10 mouse cellular contexts compared by ENCODE assay signal in genomic region chr9:107936831-107937230, GRCm38 (mm10). TPM values are rescaled to one million over a fixed set of nuclear protein-coding genes. Genes with fewer than 3 reads are reported as not detected.
DNase-seq lines count a peak whose midpoint lies in the region; ATAC-seq and TF ChIP-seq lines count a peak whose summit lies in the region.
"Had no signal": no experiment of that assay in that cellular context is flagged by ENCODE, and none has a peak within 500 bp of the region (broad histone marks: within the 10 kb centered on the region; RNA-seq: fewer than 3 reads in every experiment).

No protein-coding gene starts in this region.

- no peak for DNase-seq in heart, adult 9 months (ENCODE audit: low spot score in 2 of 2)
- DNase-seq in hindbrain, embryonic 11.5 days (ENCODE audit: low spot score): no peak
- peak; percentile 14 for DNase-seq in midbrain, embryonic 14.5 days
- no peak for DNase-seq in layer of hippocampus, adult 9-11 months
- DNase-seq in adipocyte (ENCODE audit: low spot score): no peak
- DNase-seq in thymus, postnatal 25 days: no peak
- DNase-seq: heart, postnatal 4 days had no signal

- peak overlapping the region; percentile 88; the same call in 1 of the 2 replicates for H3K4me2 ChIP-seq in heart, embryonic 15.5 days
- peak overlapping the region; percentile 69 for H3K4me2 ChIP-seq in hindbrain, embryonic 11.5 days (replicated peaks; ENCODE audit: low read depth, low read length)
- H3K4me2 ChIP-seq in midbrain, embryonic 14.5 days (ENCODE audit: low read length): peak overlapping the region; percentile 86

- no peak for TF ChIP-seq POLR2A in cortical plate, adult 2 months (IDR thresholded peaks at IDR 0.05; ENCODE audit: extremely low read depth, insufficient read depth, low read length)

- no peak overlapping the region for H3K27ac ChIP-seq in heart, embryonic 15.5 days
- peak overlapping the region; percentile 80 for H3K27ac ChIP-seq in cortical plate, adult 2 months (ENCODE audit: insufficient read depth, low read length)
- H3K27ac ChIP-seq in hindbrain, embryonic 11.5 days (ENCODE audit: low read depth, low read length): no peak overlapping the region
- no peak overlapping the region for H3K27ac ChIP-seq in midbrain, embryonic 14.5 days (replicated peaks; ENCODE audit: low read depth, low read length)

- TF ChIP-seq CTCF in cortical plate, adult 2 months (IDR thresholded peaks at IDR 0.05; ENCODE audit: extremely low read depth, insufficient read depth, low read length): no peak

- H3K4me3 ChIP-seq in heart, embryonic 15.5 days: no peak overlapping the region
- H3K4me3 ChIP-seq in cortical plate, adult 2 months (ENCODE audit: insufficient read depth, low read length): peak overlapping the region; percentile 87
- H3K4me3 ChIP-seq in hindbrain, embryonic 11.5 days (ENCODE audit: low read depth, low read length): peak overlapping the region; percentile 41
- peak overlapping the region; percentile 50 for H3K4me3 ChIP-seq in midbrain, embryonic 14.5 days (replicated peaks; ENCODE audit: low read depth, low read length)

- H3K9me3 ChIP-seq in heart, embryonic 15.5 days (replicated peaks): no peaks in the 10 kb centered on the region
- H3K9me3 ChIP-seq in hindbrain, embryonic 11.5 days (ENCODE audit: control insufficient read depth, low read length): no peaks in the 10 kb centered on the region
- no peaks in the 10 kb centered on the region for H3K9me3 ChIP-seq in midbrain, embryonic 14.5 days (ENCODE audit: control insufficient read depth, low read length)

- H3K9ac ChIP-seq in heart, embryonic 15.5 days: no peak overlapping the region
- H3K9ac ChIP-seq in hindbrain, embryonic 11.5 days (ENCODE audit: low read depth, low read length): peak overlapping the region; percentile 52; the same call in 1 of the 2 replicates
- H3K9ac ChIP-seq in midbrain, embryonic 14.5 days (replicated peaks; ENCODE audit: low read length): peak overlapping the region; percentile 66; the same call in 1 of the 2 replicates

- ATAC-seq in heart, embryonic 15.5 days (replicated peaks; ENCODE audit: insufficient number of reproducible peaks, insufficient read depth, low FRiP score, low read depth): no peak
- ATAC-seq in hindbrain, embryonic 11.5 days (ENCODE audit: low FRiP score): no peak
- no peak for ATAC-seq in midbrain, embryonic 14.5 days (ENCODE audit: low FRiP score, low TSS enrichment)

- peaks cover 61% of the 10 kb centered on the region for H3K27me3 ChIP-seq in heart, embryonic 15.5 days
- H3K27me3 ChIP-seq in hindbrain, embryonic 11.5 days (ENCODE audit: control insufficient read depth, insufficient read depth, low read length): peaks cover 4% of the 10 kb centered on the region
- no peaks in the 10 kb centered on the region for H3K27me3 ChIP-seq in midbrain, embryonic 14.5 days (ENCODE audit: control insufficient read depth, insufficient read depth, low read length)

- H3K4me1 ChIP-seq in heart, embryonic 15.5 days (replicated peaks): peaks cover 13% of the 10 kb centered on the region
- peaks cover 14% of the 10 kb centered on the region for H3K4me1 ChIP-seq in cortical plate, adult 2 months (ENCODE audit: control insufficient read depth, insufficient read depth, low read length)
- peaks cover 17% of the 10 kb centered on the region for H3K4me1 ChIP-seq in hindbrain, embryonic 11.5 days (replicated peaks; ENCODE audit: control insufficient read depth, insufficient read depth, low read length)
- peaks cover 16% of the 10 kb centered on the region; the same call in 1 of the 2 replicates for H3K4me1 ChIP-seq in midbrain, embryonic 14.5 days (ENCODE audit: control insufficient read depth, insufficient read depth, low read length)

- WGBS in heart, embryonic 15.5 days: 25% methylated on average over 3 of the region's 3 CpGs
- WGBS in hindbrain, embryonic 11.5 days: 15% methylated on average over 3 of the region's 3 CpGs
- 6% methylated on average over 3 of the region's 3 CpGs for WGBS in midbrain, embryonic 14.5 days

- no peaks in the 10 kb centered on the region for H3K36me3 ChIP-seq in heart, embryonic 15.5 days
- H3K36me3 ChIP-seq in hindbrain, embryonic 11.5 days (ENCODE audit: control insufficient read depth, insufficient read depth, low read length): no peaks in the 10 kb centered on the region
- H3K36me3 ChIP-seq in midbrain, embryonic 14.5 days (ENCODE audit: control insufficient read depth, insufficient read depth, low read length): no peaks in the 10 kb centered on the region

RNA-seq across cellular contexts. Expression of gene Camkv, which starts 1.4 kb away (rescaled TPM):
- 0.20 and 0.77 TPM in 2 replicates for polyA plus RNA-seq in heart, embryonic 15.5 days (2015; fragmentation: Nextera tagmentation; extraction: Ambion mirVana)
- polyA plus RNA-seq in cortical plate, adult 2 months (2012; rRNA removed): 459 and 489 TPM in 2 replicates
- polyA plus RNA-seq in hindbrain, embryonic 11.5 days (2014; fragmentation: Nextera tagmentation; extraction: Ambion mirVana): 3.6 and 4.5 TPM in 2 replicates
- polyA plus RNA-seq in midbrain, embryonic 14.5 days (2014; fragmentation: Nextera tagmentation; extraction: Ambion mirVana): 16.7 and 26.1 TPM in 2 replicates

RNA-seq across cellular contexts. Expression of gene Actl11, which starts 8.6 kb away (rescaled TPM):
- polyA plus RNA-seq in heart, embryonic 15.5 days (2015; fragmentation: Nextera tagmentation; extraction: Ambion mirVana): not detected in 2 replicates
- not detected in 2 replicates for polyA plus RNA-seq in cortical plate, adult 2 months (2012; rRNA removed)
- polyA plus RNA-seq in hindbrain, embryonic 11.5 days (2014; fragmentation: Nextera tagmentation; extraction: Ambion mirVana): not detected in 2 replicates
- polyA plus RNA-seq in midbrain, embryonic 14.5 days (2014; fragmentation: Nextera tagmentation; extraction: Ambion mirVana): not detected in 2 replicates
- polyA plus RNA-seq: C2C12 had no signal

RNA-seq across cellular contexts. Expression of gene Traip, which starts 13.1 kb away (rescaled TPM):
- 10.1 and 13.0 TPM in 2 replicates for polyA plus RNA-seq in heart, embryonic 15.5 days (2015; fragmentation: Nextera tagmentation; extraction: Ambion mirVana)
- polyA plus RNA-seq in cortical plate, adult 2 months (2012; rRNA removed): 11.1 and 15.7 TPM in 2 replicates
- 21.8 and 22.6 TPM in 2 replicates for polyA plus RNA-seq in hindbrain, embryonic 11.5 days (2014; fragmentation: Nextera tagmentation; extraction: Ambion mirVana)
- polyA plus RNA-seq in midbrain, embryonic 14.5 days (2014; fragmentation: Nextera tagmentation; extraction: Ambion mirVana): 10.3 and 10.4 TPM in 2 replicates

RNA-seq across cellular contexts. Expression of gene Mst1r, which starts 30.2 kb away (rescaled TPM):
- 2.1 and 4.1 TPM in 2 replicates for polyA plus RNA-seq in heart, embryonic 15.5 days (2015; fragmentation: Nextera tagmentation; extraction: Ambion mirVana)
- polyA plus RNA-seq in cortical plate, adult 2 months (2012; rRNA removed): 2.0 and 2.4 TPM in 2 replicates
- 0.31 and 0.60 TPM in 2 replicates for polyA plus RNA-seq in hindbrain, embryonic 11.5 days (2014; fragmentation: Nextera tagmentation; extraction: Ambion mirVana)
- 0.58 and 0.82 TPM in 2 replicates for polyA plus RNA-seq in midbrain, embryonic 14.5 days (2014; fragmentation: Nextera tagmentation; extraction: Ambion mirVana)

RNA-seq across cellular contexts. Expression of gene Uba7, which starts 38.5 kb away (rescaled TPM):
- 22.6 and 32.8 TPM in 2 replicates for polyA plus RNA-seq in heart, embryonic 15.5 days (2015; fragmentation: Nextera tagmentation; extraction: Ambion mirVana)
- polyA plus RNA-seq in cortical plate, adult 2 months (2012; rRNA removed): 13.5 and 14.9 TPM in 2 replicates
- polyA plus RNA-seq in hindbrain, embryonic 11.5 days (2014; fragmentation: Nextera tagmentation; extraction: Ambion mirVana): 7.4 and 12.4 TPM in 2 replicates
- polyA plus RNA-seq in midbrain, embryonic 14.5 days (2014; fragmentation: Nextera tagmentation; extraction: Ambion mirVana): 2.6 and 5.0 TPM in 2 replicates

Comparison
In these comparisons a context has a peak if more than half of its experiments do, and no peak if none do; other contexts are left out.
1. RNA of gene Camkv, which starts 1.4 kb away (polyA plus RNA-seq): 459 to 489 TPM in cortical plate, adult 2 months; 16.7 to 26.1 TPM in midbrain, embryonic 14.5 days, 3.6 to 4.5 TPM in hindbrain, embryonic 11.5 days and 0.20 to 0.77 TPM in heart, embryonic 15.5 days; every median in the first group is over 10 times any median in the second.
2. Peak in every context shown above with its lines, with median percentiles within 50 percentile points of each other: H3K4me2 ChIP-seq.